Mouse (Mus musculus) ES-CJ7 (cell line): ENCODE measurements at regions not wholly inside any gene's neighbourhood (a gene's known extent, or its start where the extent isn't known, plus 50 kb on each side); places are given as distances from the start of the nearest gene placed in this dataset.

Experiments used
- DNase-seq: peaks from one replicate; pipeline ENCODE4 v3.0.0; 2011; ENCODE audit warnings: low read depth, low spot score

DNA sequence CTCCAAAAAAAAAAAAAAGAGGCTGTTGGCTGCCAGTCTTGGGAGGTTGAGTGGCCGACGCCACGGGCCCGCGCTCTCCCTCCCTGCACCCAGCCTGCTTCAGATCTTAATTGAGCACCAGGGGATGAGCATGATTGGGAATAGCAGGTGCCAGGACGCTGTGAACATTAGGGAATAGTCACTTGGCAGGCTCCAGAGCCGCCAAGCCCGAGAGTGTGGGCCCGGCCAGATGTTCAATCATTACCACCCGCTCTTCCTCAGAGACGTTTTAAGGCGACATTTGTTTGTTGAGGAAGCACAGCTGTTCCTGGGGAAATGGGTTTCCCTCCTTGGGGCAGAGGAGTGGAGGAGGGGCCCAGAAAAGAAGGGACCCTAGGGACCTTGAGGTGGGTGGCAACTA, 94.0 kb upstream of the Smad3 start:
- DNase-seq: no peak

- no peak for DNase-seq
Measured at GRCm38 (mm10) chr9:63850316-63850693, 92.5 kb upstream of the Smad3 start.

- DNase-seq: peak; percentile 92
Measured at GRCm38 (mm10) chr9:63849564-63850315, 91.9 kb upstream of the Smad3 start.

GRCm38 (mm10) chr9:63843883-63844485, 86.2 kb upstream of the Smad3 start:
- peak; percentile 80 for DNase-seq

GRCm38 (mm10) chr9:63843431-63843830, 85.6 kb upstream of the Smad3 start:
- no peak for DNase-seq

- DNase-seq: peak; percentile 28
Measured at GRCm38 (mm10) chr9:63841102-63841501, 83.3 kb upstream of the Smad3 start.

GRCm38 (mm10) chr9:63838996-63839772, 81.4 kb upstream of the Smad3 start:
- no peak for DNase-seq

- DNase-seq: no peak
Measured at GRCm38 (mm10) chr9:63837552-63837951, 79.8 kb upstream of the Smad3 start.

GRCm38 (mm10) chr9:63836565-63837284, 78.9 kb upstream of the Smad3 start:
- DNase-seq: peak; percentile 40

DNA sequence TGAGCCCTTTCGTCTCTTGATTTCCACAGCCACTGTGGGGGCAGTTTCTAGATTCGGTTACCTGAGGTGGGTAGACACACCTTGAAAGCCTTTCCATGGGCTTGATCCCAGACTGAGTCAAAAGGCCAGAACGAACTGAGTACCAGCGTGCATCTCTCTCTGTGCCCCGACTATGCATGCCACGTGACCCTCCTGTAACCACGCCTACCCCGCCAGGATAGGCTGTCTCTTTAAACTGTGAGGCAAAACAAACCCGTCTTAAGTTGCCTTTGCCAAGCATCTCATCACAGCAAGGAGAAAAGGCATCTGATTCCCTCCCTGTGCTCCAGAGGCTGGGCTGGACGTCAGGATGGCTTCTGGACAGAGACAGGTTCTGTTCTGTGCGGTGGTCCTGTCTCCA, 78.2 kb upstream of the Smad3 start:
- no peak for DNase-seq

DNA sequence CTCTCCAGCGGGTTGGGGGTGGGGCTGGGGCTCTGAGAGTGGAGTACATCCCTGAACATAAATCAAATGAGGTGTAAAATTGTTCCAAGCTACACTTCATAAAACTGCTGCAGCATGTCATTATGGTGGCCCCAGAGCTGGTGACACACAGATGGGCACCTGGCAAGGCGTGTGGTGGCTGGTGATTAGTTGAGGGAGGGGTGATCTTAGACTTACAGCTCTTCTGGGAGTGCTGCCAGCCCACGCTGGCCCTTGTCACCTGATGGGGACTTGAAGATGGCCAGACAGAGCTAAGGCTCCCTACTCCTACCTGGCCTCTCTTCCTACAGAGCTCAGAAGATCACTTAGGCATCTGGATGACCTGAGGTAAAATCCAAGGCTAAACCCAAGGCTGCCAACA, 76.6 kb upstream of the Smad3 start:
- no peak for DNase-seq

- DNase-seq: no peak
Measured at GRCm38 (mm10) chr9:63818163-63818562, 60.4 kb upstream of the Smad3 start.

GRCm38 (mm10) chr9:63816540-63816939, 58.7 kb upstream of the Smad3 start:
- peak; percentile 46 for DNase-seq

- no peak for DNase-seq
Measured at GRCm38 (mm10) chr9:63809901-63810587, 52.2 kb upstream of the Smad3 start.
